In genomic region chr11:33536636-33537035, GRCm38 (mm10) we compare ENCODE assay signal across 20 mouse cellular contexts. TPM values are rescaled to one million over a fixed set of nuclear protein-coding genes. Genes with fewer than 3 reads are reported as not detected.
DNase-seq lines count a peak whose midpoint lies in the region.
"Had no signal": no experiment of that assay in that cellular context is flagged by ENCODE, and none has a peak within 500 bp of the region (broad histone marks: within the 10 kb centered on the region; RNA-seq: fewer than 3 reads in every experiment).

No protein-coding gene starts in this region.

- peak; percentile 51 for DNase-seq in heart, adult 11 months
- DNase-seq in heart, adult 18-20 months = no peak
- DNase-seq in ES-CJ7 (ENCODE audit: low read depth, low spot score) (peak; percentile 72), R1 (ENCODE audit: low read depth, low spot score) (peak; percentile 72)
- DNase-seq in lung, postnatal 36 days = no peak
- DNase-seq in urinary bladder, postnatal 14 days (ENCODE audit: low spot score) = no peak
- no peak for DNase-seq in spleen, postnatal 10 days (ENCODE audit: low spot score in 2 of 2)
- DNase-seq: adrenal gland, adult 2 months; adrenal gland, postnatal 10 days; adrenal gland, postnatal 25 days; B cell, adult 2 months; cerebellum, adult 11 months; cerebellum, adult 18-20 months; cerebellum, adult 8-10 months; cerebellum, adult 9-11 months; cerebellum, postnatal 14 days; cerebellum, postnatal 36 days; embryo, embryonic 11 days had no signal

RNA-seq across cellular contexts. Expression of gene Ranbp17, which starts 23.1 kb away (rescaled TPM):
- under 1 TPM; 0.22 to 0.39 TPM for total RNA-seq in heart, adult 18-20 months (2021)
- total RNA-seq: CH12.LX had no signal

RNA-seq across cellular contexts. Expression of gene Gabrp, which starts 42.1 kb away (rescaled TPM):
- total RNA-seq in heart, adult 18-20 months (2021) = 1 to 10 TPM in 1 of 2 experiments, not detected in 1; 1.1 TPM
- total RNA-seq: adrenal gland, adult 2 months; adrenal gland, postnatal 10 days; adrenal gland, postnatal 25 days; common myeloid progenitor, adult 5-6 weeks had no signal

Comparison
In these comparisons a context has a peak if more than half of its experiments do, and no peak if none do; other contexts are left out.
1. DNase-seq: peak in heart, adult 11 months (single experiment), ES-CJ7 (single experiment) and R1 (single experiment); none in heart, adult 18-20 months (0 of 2), lung, postnatal 36 days (single experiment), urinary bladder, postnatal 14 days (single experiment) and spleen, postnatal 10 days (0 of 2).